Mouse (Mus musculus) erythroblast, embryonic 14.5 days (primary cell): Measurements from ENCODE around the gene Mindy4b-ps.

Source experiments
- GATA1 ChIP-seq: IDR thresholded peaks from 2 replicates; pipeline ENCODE4 v1.6.1; 2012; ENCODE audit warnings: low read length, inconsistent platforms, mixed read lengths
- TAL1 ChIP-seq: IDR thresholded peaks from 3 replicates; pipeline ENCODE4 v1.6.1; 2012; ENCODE audit warnings: low read length, inconsistent platforms, mixed read lengths

GRCm38 (mm10) chr3:58751818-58752620 lies 70.1 kb downstream of the Mindy4b-ps start:
- TF ChIP-seq GATA1 (no peak), TAL1 (no peak)
